Mouse (Mus musculus) common myeloid progenitor, adult 5-6 weeks (primary cell): ENCODE measurements around the gene D430041D05Rik. TPM values are rescaled to one million over a fixed set of nuclear protein-coding genes. Genes with fewer than 3 reads are reported as not detected.

Source experiments
- ATAC-seq: replicated peaks from 2 replicates; pipeline ENCODE4 v1.8.0; 2016; ENCODE audit warnings: low read depth, mild to moderate bottlenecking, moderate TSS enrichment, inconsistent platforms; ENCODE audit not compliant: poor library complexity, severe bottlenecking
- total RNA-seq: library from RNA; stranded (forward); fragments of 200-1000, 187-1606 nt; gene quantifications from 2 replicates; pipeline ENCODE4 v1.2.3, GENCODE M21; 2017

The D430041D05Rik gene
- total RNA-seq, 1 experiment from 2014 or later, result not detected

DNA sequence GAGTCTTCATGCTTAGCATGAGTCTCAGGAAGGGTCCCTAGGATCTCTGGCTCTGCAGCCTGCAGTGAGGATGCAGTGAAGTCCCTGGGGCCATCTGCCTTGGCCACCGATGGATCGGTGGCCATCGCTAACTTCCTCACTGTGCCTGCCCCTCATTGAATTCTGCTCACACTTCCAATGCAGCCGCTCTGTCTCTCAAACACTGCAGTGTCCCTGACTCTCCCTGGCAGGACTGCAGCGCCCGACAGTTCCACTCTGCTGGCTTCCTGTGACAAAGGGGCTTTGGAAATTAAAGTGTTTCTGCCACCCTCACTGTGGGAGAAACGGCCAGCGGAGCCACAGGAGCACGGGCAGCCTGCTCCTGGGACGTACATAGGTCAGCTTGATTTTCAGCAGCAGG lies 192.7 kb downstream of the D430041D05Rik start:
- ATAC-seq, result no peak

DNA sequence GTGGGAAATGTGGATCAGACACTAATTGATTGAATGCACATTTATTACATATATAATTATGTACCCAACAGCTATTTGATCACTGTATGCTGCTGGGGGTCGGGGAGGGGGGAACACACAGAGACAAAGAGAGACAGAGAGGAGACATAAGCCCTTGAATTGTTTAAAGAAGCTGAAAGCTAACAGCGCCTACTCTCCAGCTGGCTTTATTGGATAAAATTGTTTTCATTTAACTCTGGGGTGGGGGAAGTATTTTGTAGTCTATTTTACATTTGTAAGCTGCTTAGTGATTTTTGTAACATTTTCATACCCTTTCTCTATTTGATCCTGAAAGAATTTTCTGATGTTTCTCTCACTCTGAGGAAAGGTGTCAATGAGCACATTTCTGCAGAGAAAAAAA lies 201.4 kb downstream of the D430041D05Rik start:
- no peak for ATAC-seq

DNA sequence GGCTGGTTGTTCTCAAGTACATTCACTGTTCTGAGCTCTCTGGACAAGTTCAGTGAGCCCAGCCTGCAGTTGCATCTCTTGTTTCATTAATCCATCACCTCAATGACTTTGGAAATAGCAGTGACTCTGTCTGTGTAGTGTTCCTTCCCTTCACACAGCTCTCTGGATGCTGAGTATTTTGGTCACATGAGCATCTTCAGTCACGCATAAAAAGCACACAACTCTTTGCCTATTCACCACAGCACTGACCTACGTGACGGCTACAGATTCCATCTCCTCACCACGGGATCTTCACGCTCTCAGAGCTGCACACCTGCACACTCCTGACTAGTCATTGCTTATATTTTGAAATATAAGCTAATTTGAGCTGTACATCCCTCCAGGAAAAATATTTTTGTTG lies 202.4 kb downstream of the D430041D05Rik start:
- no peak for ATAC-seq

DNA sequence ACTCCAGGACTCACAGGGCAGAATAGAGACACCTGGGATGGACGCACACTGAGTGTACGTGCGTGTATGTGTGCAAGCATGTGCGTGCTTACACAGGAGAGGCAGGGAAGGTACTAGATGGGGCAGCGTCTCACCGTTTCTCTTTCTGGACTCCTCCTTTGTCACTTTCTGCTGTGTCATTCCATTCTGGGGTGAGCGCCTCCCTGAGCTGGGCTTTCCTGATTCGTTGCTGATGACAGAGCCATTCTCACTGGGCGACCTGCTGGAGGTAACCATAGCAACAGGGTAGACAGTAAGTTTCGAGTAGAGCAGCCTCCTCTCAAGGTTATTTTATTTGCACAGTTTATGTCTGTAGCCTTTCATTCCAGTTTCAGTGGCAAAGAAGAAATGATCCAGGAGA lies 202.9 kb downstream of the D430041D05Rik start:
- ATAC-seq, result peak; percentile 58

DNA sequence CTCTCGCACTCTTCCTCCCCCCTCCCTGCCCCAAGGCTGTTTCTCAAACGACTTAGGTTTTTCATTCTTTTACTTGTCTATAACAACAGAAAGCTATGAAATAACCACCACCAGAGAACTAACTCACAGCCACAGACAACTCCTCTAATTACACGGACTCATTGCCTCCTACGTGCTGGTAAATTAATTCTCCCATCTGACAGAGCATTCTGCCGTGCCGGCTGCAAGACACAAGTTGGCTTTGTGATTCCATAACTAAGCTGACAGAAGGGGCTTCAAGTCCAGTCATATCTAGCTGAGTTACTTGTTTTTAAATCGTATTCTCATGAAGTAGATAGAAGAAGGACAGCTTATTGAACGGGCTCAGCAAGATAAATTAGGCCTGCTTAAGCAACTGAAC lies 205.2 kb downstream of the D430041D05Rik start:
- ATAC-seq, result no peak

DNA sequence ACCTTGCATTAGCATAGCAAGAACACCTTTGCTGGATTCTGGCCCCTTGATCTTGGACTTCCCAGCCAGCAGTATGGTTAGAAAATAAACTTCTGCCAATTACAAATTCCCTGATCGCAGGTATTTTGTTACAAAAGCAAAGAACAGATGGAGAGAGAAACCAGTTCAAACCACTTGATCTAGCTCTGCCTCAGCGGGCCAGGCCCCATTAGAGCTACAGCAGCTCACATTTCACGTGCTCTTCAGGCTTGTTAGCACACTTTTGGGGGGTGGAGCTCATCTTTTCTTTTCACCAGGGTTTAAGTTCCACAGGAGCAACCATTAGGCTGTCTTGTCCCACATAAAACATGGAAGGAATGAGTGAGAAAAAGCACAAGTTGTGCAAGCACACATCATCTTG lies 210.6 kb downstream of the D430041D05Rik start:
- no peak for ATAC-seq

DNA sequence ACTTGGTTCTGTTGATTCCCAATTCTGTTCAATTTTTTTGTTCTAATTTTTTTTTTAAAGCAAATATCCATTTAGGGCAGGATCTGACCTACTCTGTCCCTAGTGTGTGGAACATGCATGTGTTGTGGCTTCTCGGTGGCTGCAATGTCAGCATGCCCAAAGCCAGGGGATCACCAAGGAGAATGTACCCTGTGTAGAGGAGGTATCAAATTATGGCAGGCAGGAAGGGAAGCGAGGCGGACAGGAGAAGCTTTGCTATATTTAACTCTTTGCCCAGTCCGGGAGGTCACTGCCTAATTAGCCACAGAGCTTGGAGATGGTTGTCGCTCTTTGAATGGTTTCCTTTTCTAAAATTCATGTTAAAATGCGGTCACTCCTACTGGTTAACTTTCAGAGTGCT lies 212.6 kb downstream of the D430041D05Rik start:
- no peak for ATAC-seq

DNA sequence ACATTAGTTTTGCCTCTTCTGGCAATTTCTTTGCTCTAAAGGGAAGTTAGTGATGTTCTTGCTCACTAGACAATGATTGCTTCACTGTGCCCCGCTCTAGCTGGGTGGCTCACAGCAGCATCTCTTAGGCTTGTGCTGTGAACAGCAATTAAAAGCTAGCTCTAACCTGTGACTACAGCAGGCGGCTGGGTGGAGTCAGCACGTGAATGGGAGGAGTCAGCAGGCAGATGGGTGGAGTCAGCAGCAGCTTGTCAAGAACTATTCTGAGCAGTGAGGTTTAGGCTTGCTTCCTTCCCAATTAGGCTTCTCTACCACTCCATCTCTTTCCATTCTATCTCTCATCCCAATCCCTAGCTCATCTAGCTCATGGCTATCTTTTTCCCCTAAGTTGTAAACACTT lies 213.5 kb downstream of the D430041D05Rik start:
- ATAC-seq, result 0 out of 2 replicates have a peak, but pooled peaks have one; percentile 15

DNA sequence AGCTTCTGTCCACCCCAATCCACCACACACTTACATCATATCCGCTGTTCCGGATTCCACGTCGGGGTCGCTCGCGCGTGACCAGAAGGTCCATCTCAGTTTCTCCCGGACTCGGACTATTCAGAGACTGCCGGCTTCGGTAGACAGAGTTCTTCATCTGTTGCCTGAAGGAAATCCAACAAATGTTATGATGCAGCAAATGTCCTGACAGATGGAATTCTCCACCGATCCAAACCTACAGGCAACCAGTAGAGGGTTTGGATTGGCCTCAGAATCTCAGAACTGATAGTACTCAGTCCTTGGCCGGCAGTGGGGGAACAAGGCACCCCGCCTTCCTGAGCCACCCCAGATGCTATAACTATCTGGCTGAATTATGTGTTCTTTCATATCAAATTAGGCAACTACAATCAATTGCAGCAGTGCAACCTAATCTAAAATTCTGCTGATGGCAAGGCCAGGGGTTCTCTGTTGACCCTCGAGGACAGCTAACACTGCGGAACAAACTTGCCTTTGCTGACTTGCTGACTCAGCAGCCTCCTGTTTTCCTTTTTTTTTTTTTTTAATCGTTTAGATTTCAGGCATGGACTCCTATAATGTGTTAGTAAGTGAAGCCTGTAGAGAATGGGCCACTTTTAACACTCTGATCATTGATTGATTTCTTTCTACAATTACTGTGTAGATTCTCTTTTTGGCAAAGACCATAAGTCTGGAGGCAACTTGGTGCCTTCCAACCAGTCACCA lies 218.2 kb downstream of the D430041D05Rik start:
- ATAC-seq, result no peak

DNA sequence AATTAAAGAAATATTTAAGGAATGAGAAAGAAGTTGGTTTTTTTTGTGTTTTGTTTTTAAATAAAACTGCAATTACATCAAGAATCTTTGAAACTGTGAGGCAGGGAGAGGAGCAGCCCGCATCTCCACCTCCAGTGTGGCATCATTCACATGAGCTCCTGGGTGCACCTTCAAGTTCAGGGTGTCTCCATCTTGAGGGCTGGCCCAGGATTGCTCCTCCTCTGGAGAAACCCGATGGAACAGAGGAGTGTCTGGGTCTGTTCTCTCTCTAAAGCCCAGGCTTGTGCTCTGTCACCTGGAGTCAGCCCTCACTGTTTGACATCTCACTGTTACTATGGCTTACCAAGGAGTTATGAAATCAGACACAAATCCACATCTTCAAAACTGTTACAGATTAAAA lies 219.1 kb downstream of the D430041D05Rik start:
- ATAC-seq, result no peak

DNA sequence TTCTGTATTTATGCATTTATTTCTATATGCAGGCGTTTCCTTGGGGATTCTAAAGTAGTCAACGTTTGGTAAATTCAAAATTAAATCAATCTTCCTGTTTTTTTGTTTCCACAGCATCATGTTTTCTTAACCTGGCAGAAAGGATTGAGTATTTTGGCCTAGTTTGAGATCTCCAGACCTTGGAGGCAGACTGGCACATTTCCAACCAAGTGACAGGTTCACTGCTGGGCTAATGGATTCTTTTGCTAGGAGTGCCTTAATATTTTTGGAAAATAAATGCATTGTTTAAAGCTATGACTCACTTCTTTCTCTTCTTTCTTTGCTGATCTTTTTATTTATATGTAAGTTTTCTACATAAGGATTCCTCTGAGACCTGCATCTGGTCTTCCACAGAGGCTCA lies 222.0 kb downstream of the D430041D05Rik start:
- ATAC-seq, result no peak

DNA sequence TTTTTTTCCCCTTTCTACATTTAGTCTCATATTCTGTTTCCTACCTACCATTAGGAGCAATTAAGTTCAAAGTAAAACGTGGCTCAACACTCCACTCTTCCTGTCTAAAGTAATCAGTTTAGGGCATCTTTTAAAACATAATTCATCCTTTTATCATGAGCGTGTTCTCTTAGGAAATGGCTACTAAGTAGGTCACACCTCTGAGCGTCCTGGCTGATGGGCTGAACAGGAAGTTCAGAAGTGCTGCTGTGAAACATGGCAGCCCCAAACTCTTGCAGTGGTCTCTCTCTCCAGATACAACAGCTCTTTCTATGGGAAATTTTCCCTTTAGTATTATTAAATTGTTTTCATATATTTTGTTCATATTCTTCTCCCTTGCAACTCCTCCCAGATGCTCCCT lies 223.7 kb downstream of the D430041D05Rik start:
- ATAC-seq, result no peak

DNA sequence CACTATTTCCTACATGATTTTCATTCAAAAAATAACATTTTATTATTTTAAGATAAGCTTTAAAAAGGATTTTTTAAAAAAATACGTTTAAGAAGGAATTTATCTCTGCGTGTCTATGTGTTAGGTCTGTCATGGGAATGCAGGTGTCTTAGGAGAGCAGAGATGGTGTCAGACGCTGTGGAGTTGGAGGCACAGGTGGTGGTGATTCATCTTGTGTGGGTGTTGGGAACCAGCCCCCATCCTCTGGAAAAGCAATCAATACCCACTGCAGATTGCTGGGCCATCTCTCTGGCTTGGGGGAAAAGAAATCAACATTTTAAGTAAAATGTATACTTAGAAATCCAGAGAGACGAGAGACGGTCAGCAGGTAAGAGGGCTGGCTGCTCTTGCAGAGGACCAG lies 225.2 kb downstream of the D430041D05Rik start:
- no peak for ATAC-seq

DNA sequence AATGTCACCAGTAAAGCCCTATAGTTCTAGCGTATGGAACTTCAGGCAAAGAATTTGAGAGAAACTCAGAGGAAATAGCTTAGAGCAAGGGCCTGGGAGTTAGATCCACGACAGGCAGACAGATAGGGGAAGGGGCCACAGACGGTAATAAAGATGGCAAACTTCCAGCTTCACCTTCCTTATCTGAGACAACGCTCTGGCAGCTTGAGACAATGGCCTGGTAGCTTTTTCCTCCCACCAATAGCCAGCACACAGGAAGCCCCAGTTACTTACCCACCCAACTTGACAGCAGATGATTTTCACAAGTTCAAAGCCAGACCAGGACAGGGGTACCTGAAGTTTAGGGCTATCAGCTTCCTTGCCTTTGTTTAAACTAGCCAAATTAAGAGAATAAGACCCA lies 226.5 kb downstream of the D430041D05Rik start:
- ATAC-seq, result no peak

DNA sequence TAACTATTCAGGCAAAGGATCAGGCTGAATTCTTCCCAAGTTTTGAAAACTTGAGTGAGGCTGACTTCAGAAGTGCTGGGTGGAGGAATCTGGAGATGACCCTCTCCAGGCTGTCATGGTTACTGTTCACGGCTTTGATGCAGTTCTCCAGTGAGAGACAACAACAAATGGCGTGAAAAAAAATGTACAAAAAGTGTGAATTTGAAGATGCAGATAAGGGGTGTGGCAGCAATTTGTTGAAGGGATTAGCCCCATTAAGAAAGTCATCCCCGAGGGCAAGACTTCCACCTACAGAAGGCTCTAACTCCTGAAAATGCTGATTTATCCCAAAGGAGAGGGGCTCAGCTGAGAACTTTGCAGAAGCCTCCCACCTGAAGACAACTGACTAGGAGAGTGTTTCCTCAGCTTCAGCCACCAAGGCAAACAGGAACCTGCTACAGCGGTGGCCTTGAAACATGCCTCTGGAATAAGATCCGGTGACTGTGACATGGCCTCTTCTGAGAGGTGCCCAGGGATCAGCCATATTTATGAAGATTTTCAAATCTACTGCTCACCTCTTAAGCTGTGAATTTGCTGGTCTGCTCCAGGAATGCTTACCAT lies 227.5 kb downstream of the D430041D05Rik start:
- no peak for ATAC-seq

DNA sequence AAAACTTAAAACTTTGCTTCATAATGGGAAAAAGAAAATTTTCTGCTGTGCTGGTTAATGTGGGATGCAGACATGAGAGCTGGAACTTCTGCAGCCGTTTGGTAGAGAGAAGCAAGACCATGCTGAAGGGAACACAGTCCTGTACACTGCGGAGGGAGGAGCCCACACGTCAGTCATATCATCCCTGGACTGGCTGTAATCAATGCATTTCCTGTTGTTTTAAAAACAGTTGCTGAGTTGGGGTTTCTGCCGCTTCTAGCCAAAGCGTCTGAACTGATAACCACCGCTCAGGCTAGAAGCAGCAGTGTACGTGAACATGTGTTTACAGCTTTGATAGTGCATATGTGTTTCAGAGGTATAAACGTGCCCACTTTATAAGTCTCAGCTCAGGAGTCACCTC lies 231.2 kb downstream of the D430041D05Rik start:
- ATAC-seq, result no peak

DNA sequence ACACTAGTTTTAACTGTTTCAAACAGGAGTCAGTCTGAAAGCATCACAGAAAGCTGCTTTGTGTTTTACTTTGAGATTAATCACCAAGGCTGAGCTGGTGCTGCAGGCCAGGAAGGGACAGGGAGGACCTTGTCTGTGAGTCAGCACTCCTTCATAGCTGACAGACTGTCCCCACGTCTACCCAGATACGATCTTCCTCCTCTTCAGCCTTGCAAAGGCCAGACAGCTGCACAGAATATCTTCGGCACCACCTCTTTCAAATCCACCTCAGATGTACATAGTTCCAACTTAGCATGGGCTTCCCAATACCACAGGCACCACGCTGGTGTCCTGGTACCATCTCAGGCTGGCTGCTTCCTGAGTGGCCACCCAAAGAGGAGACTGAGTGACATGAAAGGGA lies 232.6 kb downstream of the D430041D05Rik start:
- no peak for ATAC-seq

DNA sequence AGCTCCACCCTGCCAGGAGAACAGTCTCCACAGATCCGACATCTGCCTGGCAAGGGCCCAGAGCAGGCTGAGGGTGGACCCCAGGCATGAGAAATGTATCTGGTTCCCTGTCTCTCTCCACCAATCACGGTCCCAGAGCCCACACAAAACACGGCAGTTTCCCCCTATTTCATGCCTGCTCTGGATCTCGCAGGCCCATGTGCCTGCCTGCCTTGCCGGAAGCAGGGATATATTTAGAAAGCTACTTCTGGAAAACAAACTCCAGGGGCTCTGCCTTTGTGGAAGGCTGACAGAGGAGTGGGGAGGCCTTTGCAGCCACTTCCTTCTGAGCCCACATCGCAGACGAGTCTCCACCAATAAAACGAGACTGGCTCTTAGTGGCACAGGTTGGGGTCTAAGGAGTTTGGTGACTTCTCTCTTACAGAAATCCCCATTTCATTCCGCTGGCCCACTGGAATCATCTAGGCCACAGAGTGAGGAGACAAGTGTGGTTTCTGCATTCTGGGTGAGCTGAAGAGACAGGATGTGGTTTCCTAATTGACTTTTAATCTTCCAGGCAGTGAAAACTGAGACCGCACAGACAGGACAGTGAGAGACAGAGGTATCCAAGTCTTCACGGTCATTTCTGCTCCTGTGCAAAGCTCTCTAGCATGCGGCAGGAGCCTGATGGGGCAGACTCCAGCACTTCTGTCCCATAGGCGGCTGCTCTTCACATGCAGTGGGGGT lies 233.7 kb downstream of the D430041D05Rik start:
- peak; percentile 82 for ATAC-seq

DNA sequence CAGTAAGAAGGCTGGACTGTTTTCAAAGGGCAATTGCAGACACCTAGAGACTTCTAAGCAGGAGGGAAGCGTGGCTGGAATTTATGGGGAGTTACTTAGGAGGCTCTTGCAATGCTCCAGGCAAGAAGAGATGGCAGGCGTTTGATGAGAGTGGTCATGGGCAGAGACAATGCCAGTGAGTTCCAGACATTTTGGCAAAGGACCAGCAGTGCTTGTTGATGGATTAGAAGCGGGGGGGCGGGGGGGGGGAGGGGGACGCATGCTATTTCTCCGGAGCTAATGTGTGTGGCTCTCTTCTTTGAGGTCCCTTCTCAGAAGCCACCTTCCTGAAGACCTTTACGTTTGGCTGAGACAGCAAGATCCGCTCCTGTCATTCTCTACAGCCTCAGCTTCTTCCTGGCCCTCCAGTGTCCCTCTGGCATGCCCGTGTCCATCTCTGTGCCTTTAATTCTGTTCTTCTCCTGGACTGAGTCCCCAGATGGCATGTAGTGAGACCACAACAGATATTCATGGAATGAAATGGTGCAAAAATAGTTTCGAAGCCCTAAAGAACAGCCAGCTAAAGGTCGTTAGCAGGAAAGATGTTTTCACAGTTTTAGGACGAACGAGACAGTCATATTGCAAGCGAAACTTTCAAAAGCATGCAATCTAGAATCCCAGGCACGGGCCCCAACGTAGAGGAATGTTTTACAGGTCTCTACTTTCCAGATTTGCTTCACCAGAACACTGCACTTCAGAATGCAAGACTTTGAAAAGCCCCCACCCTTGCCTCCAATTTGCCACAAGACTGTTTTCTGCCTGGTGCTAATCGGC lies 234.4 kb downstream of the D430041D05Rik start:
- no peak for ATAC-seq

DNA sequence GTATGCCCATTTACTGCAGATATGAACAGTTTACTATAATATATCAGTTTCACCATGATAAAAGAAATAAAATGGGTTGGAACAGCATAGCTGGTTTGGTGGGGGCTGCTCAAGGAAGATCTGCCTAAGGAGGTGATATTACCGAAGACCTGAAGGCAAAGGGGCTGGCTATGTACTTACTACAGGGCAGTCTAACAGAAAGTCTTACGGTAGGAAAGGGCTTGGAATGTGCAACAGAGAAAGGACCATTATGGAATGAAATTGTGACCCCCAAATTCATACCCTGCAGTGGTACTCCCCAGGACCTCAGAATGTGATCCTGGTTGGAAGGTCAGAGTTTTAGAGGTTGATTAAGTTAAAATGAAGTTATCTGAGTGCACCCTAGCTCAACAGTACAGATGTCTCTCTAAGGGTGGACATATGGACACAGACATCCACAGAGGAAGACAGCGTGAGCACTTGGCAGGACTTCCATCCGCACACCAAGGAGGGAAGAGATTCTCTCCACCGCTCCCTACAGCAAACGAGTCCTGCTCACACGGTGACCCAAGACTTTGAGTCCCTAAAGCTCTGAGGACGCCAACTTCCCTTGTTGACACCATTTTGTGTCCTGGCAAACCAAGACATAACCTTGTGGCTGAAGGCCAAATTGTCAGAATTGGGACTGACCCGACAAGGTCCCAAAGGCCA lies 235.2 kb downstream of the D430041D05Rik start:
- ATAC-seq, result no peak
